Mouse (Mus musculus) liver, embryonic 14.5 days (tissue): ENCODE measurements around the gene Inca1.

Experiments used
- CTCF ChIP-seq: IDR thresholded peaks from 2 replicates; pipeline ENCODE4 v1.5.1; 2016; ENCODE audit warnings: antibody characterized with exemption, low read depth, control low read depth
- EP300 ChIP-seq: IDR thresholded peaks from 2 replicates; pipeline ENCODE4 v1.6.1; 2016; ENCODE audit warnings: antibody characterized with exemption, low read depth

- TF ChIP-seq CTCF (no peak), EP300 (no peak)
Measured at GRCm38 (mm10) chr11:70724706-70725105, 24.8 kb upstream of the Inca1 start.
